Mouse (Mus musculus) adrenal gland, postnatal 14 days (tissue): Measurements from ENCODE around the gene Grin3b. TPM values are rescaled to one million over a fixed set of nuclear protein-coding genes. Genes with fewer than 3 reads are reported as not detected.

ENCODE experiments used
- DNase-seq: peaks from one replicate; pipeline ENCODE4 v3.0.0; 2021; ENCODE audit warnings: mixed read lengths
- total RNA-seq: library from RNA; stranded (reverse); gene quantifications from 2 replicates; pipeline ENCODE4 v1.2.3, GENCODE M21; 2021

Grin3b gene
- total RNA-seq, 1 experiment from 2014 or later, result not detected

GRCm38 (mm10) chr10:79988506-79989271 is 18.2 kb downstream of the Grin3b start, which contains the start of gene Cnn2:
TSS of gene Cnn2 (plus strand) at chr10:79988584.
- peak; percentile 65 for DNase-seq

DNA sequence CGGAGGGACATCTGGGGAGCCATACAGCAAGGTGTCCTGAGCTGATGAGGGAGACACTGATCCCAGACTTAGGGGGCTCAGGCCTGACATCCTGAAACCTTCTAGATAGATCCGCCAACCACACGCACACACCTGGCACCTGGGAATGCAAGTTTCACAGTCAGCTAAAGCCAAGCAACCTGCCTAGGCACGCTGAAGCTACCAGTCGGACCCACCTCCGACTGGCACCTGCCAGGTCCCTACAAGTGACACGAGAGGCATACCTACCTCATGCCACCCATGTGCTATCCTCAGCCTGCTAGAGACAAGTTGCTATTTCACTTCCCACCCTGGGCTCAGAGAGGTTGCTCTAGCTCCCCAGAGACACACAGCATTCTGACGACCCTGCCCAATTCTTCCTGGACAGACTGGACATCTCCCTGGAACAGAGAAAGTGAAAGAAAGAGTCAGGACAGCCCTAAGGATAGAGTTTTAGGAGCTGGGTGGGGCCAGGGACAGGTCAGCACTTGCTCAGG is 18.8 kb downstream of the Grin3b start:
- no peak for DNase-seq

GRCm38 (mm10) chr10:79989870-79990269 is 19.4 kb downstream of the Grin3b start:
- DNase-seq, result no peak

DNA sequence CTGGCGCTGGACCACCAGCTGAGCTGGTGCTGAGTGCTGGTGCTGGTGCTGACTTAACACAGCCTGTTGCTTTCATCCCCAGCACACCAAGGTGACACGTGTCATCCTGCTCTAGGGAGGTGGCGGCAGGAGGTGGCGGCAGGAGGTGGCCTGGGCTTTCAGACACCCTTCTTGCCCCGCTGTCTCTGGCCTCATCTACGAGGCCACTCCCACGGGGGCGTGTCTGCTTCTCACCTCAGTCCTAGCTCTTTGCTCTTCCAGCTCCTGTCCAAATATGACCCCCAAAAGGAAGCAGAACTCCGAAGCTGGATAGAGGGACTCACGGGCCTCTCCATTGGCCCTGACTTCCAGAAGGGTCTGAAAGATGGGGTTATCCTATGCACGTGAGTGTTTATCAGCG is 20.6 kb downstream of the Grin3b start:
- no peak for DNase-seq

DNA sequence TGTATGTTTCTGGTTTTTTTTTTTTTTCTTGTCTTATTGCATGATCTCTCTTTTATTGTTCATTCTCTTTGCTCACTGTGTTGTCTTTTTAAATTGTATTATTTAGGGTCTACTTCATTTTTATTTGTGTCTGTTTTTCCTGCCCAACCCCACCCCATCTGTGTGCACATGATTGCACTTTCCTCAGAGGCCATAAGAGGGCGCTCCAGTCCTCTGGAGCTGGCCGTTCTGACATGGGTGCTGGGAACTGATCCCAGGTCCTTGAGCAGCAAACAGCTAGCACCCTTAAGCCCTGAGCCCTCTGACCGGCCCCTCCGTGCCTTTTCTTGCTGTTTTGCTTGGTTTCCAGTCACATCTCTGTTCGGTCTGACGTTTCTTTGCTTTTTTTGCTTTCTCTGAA is 21.0 kb downstream of the Grin3b start:
- no peak for DNase-seq

- DNase-seq, result peak; percentile 51
These were observed 24.0 kb downstream of the Grin3b start for GRCm38 (mm10) chr10:79994397-79995115.

DNA sequence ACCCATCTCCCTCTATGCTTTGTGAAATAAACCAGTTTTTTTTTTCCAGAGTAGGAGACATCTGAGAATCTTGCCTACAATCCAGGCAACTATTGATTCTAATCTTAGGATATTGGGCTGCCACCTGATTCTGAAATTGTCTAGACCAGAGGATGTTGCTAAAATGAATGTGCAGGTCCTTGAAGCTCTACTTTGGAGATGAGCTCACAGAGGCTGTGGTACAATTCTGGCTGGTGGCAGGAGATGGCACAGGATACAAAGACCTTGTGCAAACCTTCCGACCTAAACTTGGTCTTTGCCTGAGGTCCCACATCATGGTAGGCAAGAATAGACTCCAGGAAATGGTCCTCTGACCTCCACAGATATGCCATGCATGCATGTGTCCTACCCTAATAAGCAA is 25.1 kb downstream of the Grin3b start:
- no peak for DNase-seq

- peak; percentile 99 for DNase-seq
These were observed 25.9 kb downstream of the Grin3b start, which contains the start of gene Abca7 for GRCm38 (mm10) chr10:79996272-79997033. TSS of gene Abca7 (plus strand) at chr10:79996494.

DNA sequence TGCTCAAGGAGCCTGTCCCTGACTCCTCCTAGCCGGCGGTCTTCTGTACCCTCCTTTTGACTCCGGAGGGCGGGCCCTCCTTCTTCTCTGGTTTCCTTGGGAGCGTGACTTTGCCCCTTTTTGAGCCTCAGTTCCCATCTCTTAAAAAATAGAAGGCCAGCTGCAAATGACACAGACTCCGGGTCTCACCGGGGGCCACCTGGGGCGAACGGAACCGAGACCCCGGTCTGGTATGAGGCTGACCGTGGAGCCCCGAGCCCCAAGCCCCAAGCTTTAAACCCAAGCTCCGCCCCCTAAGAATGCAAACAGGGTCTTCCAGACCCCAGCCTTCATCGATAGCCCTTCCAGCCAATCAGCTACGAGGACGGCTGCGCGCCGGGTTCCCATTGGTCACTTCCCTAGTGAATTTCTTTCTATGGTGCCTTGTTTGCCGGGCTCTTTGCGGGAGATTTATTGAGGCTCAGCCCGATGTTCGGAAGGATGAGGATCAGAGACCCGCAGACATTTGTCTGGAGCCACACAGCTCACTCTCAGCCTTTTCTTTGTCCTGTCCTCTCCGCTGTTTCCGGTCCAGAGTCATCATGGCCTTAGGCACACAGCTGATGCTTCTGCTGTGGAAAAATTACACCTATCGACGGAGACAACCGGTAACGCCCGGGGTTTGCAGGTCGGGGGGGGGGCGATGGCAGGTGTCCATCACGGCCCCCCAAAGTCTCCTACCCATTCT is 26.7 kb downstream of the Grin3b start:
- DNase-seq, result peak; percentile 84

- peak; percentile 48 for DNase-seq
These were observed 27.3 kb downstream of the Grin3b start for GRCm38 (mm10) chr10:79997819-79998218.

GRCm38 (mm10) chr10:80001945-80002344 is 31.4 kb downstream of the Grin3b start:
- no peak for DNase-seq

DNA sequence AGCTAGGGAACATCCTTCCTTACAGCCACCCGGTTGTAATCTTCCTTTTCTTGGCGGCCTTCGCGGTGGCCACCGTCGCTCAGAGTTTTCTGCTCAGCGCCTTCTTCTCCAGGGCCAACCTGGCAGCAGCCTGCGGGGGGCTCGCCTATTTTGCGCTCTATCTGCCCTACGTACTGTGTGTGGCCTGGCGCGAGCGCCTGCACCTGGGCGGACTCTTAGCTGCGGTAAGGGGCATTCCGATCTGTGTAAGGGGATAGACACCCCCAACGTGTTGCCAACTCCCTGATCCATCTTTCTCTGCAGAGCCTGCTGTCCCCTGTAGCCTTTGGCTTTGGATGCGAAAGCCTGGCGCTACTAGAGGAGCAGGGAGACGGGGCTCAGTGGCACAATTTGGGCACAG is 32.3 kb downstream of the Grin3b start:
- DNase-seq, result no peak

DNA sequence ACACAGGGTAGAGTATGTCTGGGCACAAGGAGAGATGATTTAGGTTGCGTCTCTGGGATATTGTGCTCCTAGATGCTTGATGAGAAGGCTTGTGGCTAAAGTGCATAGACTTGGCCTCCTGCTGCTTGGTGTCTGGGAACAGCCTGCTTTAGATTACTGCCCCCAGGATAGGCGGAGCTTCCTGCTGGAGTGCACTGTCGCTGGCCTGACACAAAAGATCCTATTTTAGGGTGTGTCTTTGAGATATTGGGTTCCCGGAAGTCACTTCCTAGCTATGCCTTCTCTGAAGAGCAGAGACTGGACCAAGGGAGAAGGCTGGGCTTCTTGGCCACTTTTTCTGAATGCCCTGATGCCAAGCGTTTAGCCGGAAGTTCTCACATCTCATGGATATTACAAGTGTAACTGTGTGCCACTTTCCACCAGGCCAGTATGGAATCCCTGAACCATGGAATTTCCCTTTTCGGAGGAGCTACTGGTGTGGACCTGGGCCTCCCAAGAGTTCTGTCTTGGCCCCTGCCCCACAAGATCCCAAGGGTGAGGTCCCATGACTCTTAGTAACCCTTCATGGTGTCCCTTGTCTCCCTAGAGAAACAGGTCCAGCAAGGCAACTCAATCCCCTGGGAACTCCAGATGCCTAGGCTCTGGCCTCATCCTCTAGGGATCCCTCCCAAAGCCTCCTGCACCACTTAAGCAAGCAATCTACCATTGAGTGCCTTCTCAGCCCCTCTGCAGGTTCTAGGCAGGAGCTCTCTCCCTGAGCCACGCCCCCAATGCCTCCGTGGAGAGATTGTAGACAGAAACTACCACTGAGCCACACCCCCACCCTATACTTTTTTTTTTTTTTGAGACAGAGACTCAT is 33.1 kb downstream of the Grin3b start:
- peak; percentile 52 for DNase-seq

- peak; percentile 81 for DNase-seq
These were observed 33.8 kb downstream of the Grin3b start for GRCm38 (mm10) chr10:80004233-80004705.

DNA sequence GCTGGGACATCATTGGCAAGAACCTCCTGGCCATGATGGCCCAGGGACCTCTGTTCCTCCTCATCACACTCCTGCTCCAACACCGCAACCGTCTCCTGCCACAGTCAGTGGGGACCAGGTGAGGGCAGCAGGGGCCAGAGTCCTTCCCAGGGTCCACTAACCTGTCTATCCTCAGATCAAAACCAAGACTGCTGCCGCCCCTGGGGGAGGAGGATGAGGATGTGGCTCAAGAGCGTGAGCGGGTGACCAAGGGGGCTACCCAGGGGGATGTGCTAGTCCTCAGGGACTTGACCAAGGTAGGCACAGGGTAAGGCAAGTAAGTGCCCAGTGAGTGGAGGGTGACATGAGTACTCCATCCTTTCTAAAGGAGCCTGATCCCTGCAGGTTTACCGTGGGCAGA is 41.2 kb downstream of the Grin3b start:
- no peak for DNase-seq

DNA sequence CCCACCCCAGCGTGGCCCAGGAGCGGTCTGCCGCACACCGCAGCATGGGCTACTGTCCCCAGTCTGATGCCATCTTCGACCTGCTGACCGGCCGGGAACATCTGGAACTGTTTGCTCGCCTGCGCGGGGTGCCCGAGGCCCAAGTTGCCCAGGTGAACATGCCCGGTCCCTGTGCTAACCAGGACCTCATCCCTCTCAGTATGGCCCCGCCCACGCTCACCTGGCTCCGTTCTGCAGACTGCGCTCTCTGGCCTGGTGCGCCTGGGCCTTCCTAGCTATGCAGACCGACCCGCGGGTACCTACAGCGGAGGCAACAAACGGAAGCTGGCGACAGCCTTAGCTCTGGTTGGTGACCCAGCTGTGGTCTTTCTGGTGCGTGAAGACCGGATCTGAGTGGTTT is 43.1 kb downstream of the Grin3b start:
- no peak for DNase-seq

- peak; percentile 53 for DNase-seq
These were observed 44.2 kb downstream of the Grin3b start for GRCm38 (mm10) chr10:80014484-80015290.

DNA sequence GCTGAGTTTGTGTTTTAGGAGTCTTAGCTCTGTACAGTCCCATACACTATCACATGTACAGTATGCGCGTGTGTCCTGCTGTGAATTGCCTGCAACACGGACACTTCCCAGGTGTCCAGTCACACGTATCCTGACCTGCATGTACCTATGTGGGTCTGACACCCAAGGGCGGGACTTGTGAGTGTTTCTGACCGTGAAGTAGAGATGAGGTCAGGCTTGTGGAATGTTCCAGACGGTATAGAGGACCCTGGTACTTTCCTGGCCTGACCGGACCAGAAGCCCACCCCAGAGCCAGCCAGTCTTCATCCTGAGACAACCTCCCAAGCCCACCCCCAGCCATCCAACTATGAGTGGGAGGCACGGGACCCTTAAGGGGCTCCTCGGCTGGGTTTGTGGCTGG is 45.1 kb downstream of the Grin3b start:
- DNase-seq, result no peak

- DNase-seq, result peak; percentile 48
These were observed 46.0 kb downstream of the Grin3b start, which contains the start of gene Arhgap45 for GRCm38 (mm10) chr10:80016511-80016910. TSS of gene Arhgap45 (plus strand) at chr10:80016653.

DNA sequence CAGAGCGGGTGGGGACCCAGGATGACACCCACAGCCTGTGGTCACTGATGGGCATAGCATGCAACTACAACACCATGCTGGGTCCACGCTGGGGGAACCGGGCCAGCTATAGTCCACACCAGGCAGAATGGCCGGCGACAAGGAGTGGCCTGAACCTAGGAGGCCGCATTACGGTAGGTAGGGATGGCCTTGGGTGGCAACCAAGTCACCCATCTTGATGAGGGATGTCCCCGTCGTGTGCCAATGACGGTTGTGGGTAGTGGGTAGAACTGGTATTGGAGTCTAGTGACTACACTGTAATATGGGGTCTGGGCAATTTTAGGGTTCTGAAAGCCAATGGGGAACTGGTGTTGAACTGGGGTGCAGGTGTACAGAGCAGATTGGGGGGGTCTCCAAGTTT is 46.4 kb downstream of the Grin3b start:
- DNase-seq, result no peak
